Mouse (Mus musculus) ES-Bruce4 (cell line): Measurements from ENCODE around the gene Iqcf1.

Experiments
- CTCF ChIP-seq: IDR thresholded peaks from one replicate; pipeline ENCODE4 v1.8.1; 2011; ENCODE audit warnings: low read depth, low read length
- EP300 ChIP-seq: IDR thresholded peaks from 2 replicates; pipeline ENCODE4 v1.6.1; 2011; ENCODE audit warnings: low read depth, low read length; ENCODE audit not compliant: insufficient read depth
- POLR2A ChIP-seq: IDR thresholded peaks from one replicate; pipeline ENCODE4 v1.8.1; 2011; ENCODE audit warnings: low read length; ENCODE audit not compliant: insufficient read depth

GRCm38 (mm10) chr9:106457163-106457559 is 42.6 kb upstream of the Iqcf1 start:
- TF ChIP-seq CTCF (no peak), POLR2A (no peak), EP300 (no peak)
